Mouse (Mus musculus): ENCODE measurements around the gene Lrrk1. TPM values are rescaled to one million over a fixed set of nuclear protein-coding genes. Genes with fewer than 3 reads are reported as not detected.
"Not testable (repeated sequence)": the region's sequence is repeated elsewhere in the genome, so short reads cannot be mapped to it uniquely, and the experiment has no call there.

Gene Lrrk1
- polyA plus RNA-seq, 1 experiment from 2014 or later = 6.4 TPM

DNA sequence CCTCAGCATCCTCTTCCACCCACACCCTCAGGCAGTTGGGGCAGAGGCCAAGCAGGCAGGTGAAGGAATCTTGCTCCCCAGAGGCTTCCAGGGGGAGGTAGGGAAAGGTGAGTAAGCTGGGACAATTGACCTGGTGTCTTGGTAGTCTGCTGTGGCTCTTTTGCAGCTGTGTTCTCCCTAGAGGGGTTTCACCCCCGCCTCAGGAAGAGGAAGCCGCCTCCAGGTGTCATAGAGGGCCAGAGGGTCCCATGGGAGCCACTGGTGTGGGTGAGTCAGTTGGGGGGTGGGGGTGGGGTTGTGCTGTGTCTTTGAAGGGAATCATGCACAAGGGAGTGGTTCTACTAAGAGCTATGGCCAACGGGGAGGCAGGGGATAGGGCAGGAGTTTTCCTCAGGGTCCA lies 193.6 kb downstream of the Lrrk1 start:
- no peaks in the 10 kb centered on the region for H3K36me3 ChIP-seq (ENCODE audit: control insufficient read depth, insufficient read depth, low read length)
- H3K4me2 ChIP-seq (ENCODE audit: low read length) = no peak overlapping the region
- H3K27ac ChIP-seq (replicated peaks in 1 of 2; ENCODE audit: control insufficient read depth in 1 of 2, insufficient read depth in 1 of 2, low read depth in 2 of 2, low read length in 2 of 2) = peak overlapping the region in 1 of 2 experiments; percentile 93; a peak in 1 of 4 replicates
- no peaks in the 10 kb centered on the region for H3K9me3 ChIP-seq (ENCODE audit: control insufficient read depth, low read length)
- ATAC-seq (ENCODE audit: insufficient number of reproducible peaks, insufficient read depth, low FRiP score, low read depth) = no peak
- no peak overlapping the region for H3K4me3 ChIP-seq (ENCODE audit: control insufficient read depth in 1 of 2, insufficient read depth in 1 of 2, low read depth in 1 of 2, low read length in 2 of 2)
- H3K27me3 ChIP-seq (ENCODE audit: control insufficient read depth, insufficient read depth, low read length) = no peaks in the 10 kb centered on the region
- 85% methylated on average over 3 of the region's 3 CpGs for WGBS
- no peak overlapping the region for H3K9ac ChIP-seq (ENCODE audit: low read length)
- H3K4me1 ChIP-seq (ENCODE audit: control insufficient read depth in 2 of 2, insufficient read depth in 2 of 2, low read length in 2 of 2) = peaks cover 40 to 49% of the 10 kb centered on the region in 2 experiments

DNA sequence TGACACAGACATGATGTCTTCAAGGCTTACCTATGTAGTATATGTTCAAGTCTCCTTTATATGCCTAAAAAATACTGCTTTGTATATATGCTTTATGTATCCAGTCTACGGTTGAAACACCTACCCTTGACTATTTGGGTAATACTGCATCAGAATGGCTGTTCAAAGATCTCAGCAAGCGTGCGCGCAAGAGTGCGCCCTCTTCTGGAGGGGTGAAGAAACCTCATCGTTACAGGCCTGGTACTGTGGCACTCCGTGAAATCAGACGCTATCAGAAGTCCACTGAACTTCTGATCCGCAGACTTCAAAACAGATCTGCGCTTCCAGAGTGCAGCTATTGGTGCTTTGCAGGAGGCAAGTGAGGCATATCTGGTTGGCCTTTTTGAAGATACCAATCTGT lies 197.8 kb downstream of the Lrrk1 start:
- not testable (repeated sequence) for H3K9me3 ChIP-seq (ENCODE audit: control insufficient read depth, low read length); ATAC-seq (ENCODE audit: insufficient number of reproducible peaks, insufficient read depth, low FRiP score, low read depth); H3K36me3 ChIP-seq (ENCODE audit: control insufficient read depth, insufficient read depth, low read length); H3K4me3 ChIP-seq (ENCODE audit: control insufficient read depth in 1 of 2, insufficient read depth in 1 of 2, low read depth in 1 of 2, low read length in 2 of 2); H3K27ac ChIP-seq (replicated peaks in 1 of 2; ENCODE audit: control insufficient read depth in 1 of 2, insufficient read depth in 1 of 2, low read depth in 2 of 2, low read length in 2 of 2); H3K27me3 ChIP-seq (ENCODE audit: control insufficient read depth, insufficient read depth, low read length); H3K4me2 ChIP-seq (ENCODE audit: low read length); H3K9ac ChIP-seq (ENCODE audit: low read length)
- peaks cover 22% of the 10 kb centered on the region in 2 experiments for H3K4me1 ChIP-seq (ENCODE audit: control insufficient read depth in 2 of 2, insufficient read depth in 2 of 2, low read length in 2 of 2)
- WGBS = 88% methylated on average over 10 of the region's 10 CpGs

DNA sequence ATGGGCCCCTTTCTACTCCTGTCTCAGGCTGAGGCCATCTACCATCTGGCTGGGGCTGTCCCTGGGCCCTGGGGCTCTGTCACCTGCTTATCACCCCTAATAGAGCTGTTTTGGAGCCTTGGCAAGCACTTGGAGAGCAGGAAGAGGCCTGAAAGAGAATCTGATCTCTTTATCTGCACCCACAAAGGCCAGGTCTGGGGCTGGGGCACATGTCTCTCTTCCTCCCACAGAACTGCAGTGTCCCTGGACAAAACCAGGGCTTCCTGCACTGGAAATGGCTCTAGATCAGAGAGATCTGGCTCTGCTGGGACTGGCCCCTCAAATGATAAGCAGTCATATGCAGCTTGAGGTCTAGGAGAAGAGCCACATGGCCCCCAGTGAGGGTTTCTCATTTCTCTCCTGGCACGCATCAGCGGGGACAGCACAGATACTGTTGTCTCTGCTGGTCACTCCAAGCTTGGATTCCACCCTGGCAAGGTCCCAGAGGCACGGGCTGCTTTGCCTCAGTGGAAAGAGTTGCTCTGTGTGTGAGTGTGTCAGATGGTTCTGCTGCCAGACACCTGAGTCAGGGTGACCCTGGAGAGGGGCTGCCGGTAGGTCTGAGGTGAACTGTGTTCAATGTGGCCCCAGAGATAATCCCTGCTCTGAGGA lies 200.4 kb downstream of the Lrrk1 start:
- Histone ChIP-seq H3K36me3 (ENCODE audit: control insufficient read depth, insufficient read depth, low read length) (no peaks in the 10 kb centered on the region), H3K9ac (ENCODE audit: low read length) (no peak overlapping the region), H3K4me3 (ENCODE audit: control insufficient read depth in 1 of 2, insufficient read depth in 1 of 2, low read depth in 1 of 2, low read length in 2 of 2) (no peak overlapping the region), H3K27me3 (ENCODE audit: control insufficient read depth, insufficient read depth, low read length) (no peaks in the 10 kb centered on the region), H3K9me3 (ENCODE audit: control insufficient read depth, low read length) (no peaks in the 10 kb centered on the region), H3K27ac (replicated peaks in 1 of 2; ENCODE audit: control insufficient read depth in 1 of 2, insufficient read depth in 1 of 2, low read depth in 2 of 2, low read length in 2 of 2) (peak overlapping the region; percentile 33 to 64), H3K4me2 (ENCODE audit: low read length) (no peak overlapping the region), H3K4me1 (ENCODE audit: control insufficient read depth in 2 of 2, insufficient read depth in 2 of 2, low read length in 2 of 2) (peaks cover 9% of the 10 kb centered on the region in 2 experiments)
- peak; percentile 55 for ATAC-seq (ENCODE audit: insufficient number of reproducible peaks, insufficient read depth, low FRiP score, low read depth)
- WGBS = 22% methylated on average over 4 of the region's 4 CpGs

DNA sequence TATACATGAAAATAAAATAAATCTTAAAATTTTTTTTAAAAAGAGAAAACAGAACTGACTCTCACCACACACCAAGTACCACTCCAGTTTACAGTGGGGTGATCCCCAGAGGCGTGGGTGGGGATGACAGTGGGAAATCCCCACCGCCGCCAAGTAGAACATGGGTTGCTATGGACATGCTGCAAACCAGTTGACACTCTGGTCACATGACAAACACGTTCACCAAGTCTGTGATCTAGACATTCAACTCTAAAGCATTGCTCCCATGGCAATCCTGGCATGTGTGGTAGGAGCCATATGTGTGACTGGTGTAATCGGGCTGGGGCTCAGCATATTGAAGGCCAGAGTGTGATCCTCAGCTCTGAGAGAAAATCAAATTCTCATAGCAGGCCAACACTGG lies 202.8 kb downstream of the Lrrk1 start:
- WGBS = 88% methylated on average over 5 of the region's 5 CpGs
- Histone ChIP-seq H3K4me2 (ENCODE audit: low read length) (no peak overlapping the region), H3K9me3 (ENCODE audit: control insufficient read depth, low read length) (0 out of 2 replicates have a peak, but pooled peaks cover 3% of the 10 kb centered on the region), H3K4me3 (ENCODE audit: control insufficient read depth in 1 of 2, insufficient read depth in 1 of 2, low read depth in 1 of 2, low read length in 2 of 2) (no peak overlapping the region), H3K36me3 (ENCODE audit: control insufficient read depth, insufficient read depth, low read length) (no peaks in the 10 kb centered on the region), H3K4me1 (ENCODE audit: control insufficient read depth in 2 of 2, insufficient read depth in 2 of 2, low read length in 2 of 2) (peaks cover 9% of the 10 kb centered on the region in 2 experiments), H3K27me3 (ENCODE audit: control insufficient read depth, insufficient read depth, low read length) (no peaks in the 10 kb centered on the region), H3K27ac (replicated peaks in 1 of 2; ENCODE audit: control insufficient read depth in 1 of 2, insufficient read depth in 1 of 2, low read depth in 2 of 2, low read length in 2 of 2) (no peak overlapping the region), H3K9ac (ENCODE audit: low read length) (no peak overlapping the region)
- no peak for ATAC-seq (ENCODE audit: insufficient number of reproducible peaks, insufficient read depth, low FRiP score, low read depth)

DNA sequence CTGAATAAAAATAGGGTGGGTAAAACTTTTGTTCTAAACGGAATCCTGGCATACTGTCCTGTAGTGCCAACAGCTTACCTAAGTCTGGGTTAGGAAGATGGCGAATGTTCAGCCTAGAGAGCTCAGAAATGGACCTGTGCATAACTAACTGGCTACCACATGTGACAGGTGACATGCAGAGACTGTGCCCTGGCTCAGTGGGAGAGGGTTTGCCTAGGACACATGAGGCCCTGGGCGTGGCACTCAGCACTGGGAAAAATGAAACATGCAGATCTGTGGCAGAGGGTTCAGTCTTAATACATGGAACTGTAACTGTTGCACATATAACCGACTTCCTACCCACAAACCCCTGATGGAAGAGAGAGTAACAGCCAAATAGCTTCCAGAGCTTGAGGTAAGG lies 204.1 kb downstream of the Lrrk1 start:
- ATAC-seq (ENCODE audit: insufficient number of reproducible peaks, insufficient read depth, low FRiP score, low read depth) = no peak
- Histone ChIP-seq H3K4me1 (ENCODE audit: control insufficient read depth in 2 of 2, insufficient read depth in 2 of 2, low read length in 2 of 2) (peaks cover 9 to 19% of the 10 kb centered on the region in 2 experiments), H3K27ac (replicated peaks in 1 of 2; ENCODE audit: control insufficient read depth in 1 of 2, insufficient read depth in 1 of 2, low read depth in 2 of 2, low read length in 2 of 2) (no peak overlapping the region), H3K27me3 (ENCODE audit: control insufficient read depth, insufficient read depth, low read length) (no peaks in the 10 kb centered on the region), H3K9ac (ENCODE audit: low read length) (no peak overlapping the region), H3K4me2 (ENCODE audit: low read length) (no peak overlapping the region), H3K9me3 (ENCODE audit: control insufficient read depth, low read length) (0 out of 2 replicates have a peak, but pooled peaks cover 3% of the 10 kb centered on the region), H3K36me3 (ENCODE audit: control insufficient read depth, insufficient read depth, low read length) (no peaks in the 10 kb centered on the region), H3K4me3 (ENCODE audit: control insufficient read depth in 1 of 2, insufficient read depth in 1 of 2, low read depth in 1 of 2, low read length in 2 of 2) (no peak overlapping the region)
- 85% methylated on average over 4 of the region's 4 CpGs for WGBS

DNA sequence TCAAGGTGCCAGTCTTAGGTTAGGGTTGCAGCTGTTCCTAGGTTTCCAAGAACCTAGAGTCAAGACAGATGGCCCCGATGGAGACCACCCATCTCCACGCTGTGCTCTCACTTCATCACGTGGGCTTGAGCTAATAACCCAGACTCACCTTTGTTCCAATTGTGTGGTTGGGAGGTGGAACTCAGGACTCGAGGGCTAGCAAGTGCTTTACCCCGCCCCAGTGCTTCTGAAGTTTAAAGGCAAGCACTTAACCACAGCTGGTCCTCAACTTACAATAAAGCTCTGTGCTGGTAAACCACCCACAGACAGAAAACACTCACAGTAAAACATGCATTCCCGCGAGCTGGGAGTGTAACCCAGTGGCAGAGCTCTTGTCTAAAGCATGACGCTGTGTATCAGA lies 204.7 kb downstream of the Lrrk1 start:
- H3K27ac ChIP-seq (replicated peaks in 1 of 2; ENCODE audit: control insufficient read depth in 1 of 2, insufficient read depth in 1 of 2, low read depth in 2 of 2, low read length in 2 of 2) = no peak overlapping the region
- no peaks in the 10 kb centered on the region for H3K27me3 ChIP-seq (ENCODE audit: control insufficient read depth, insufficient read depth, low read length)
- WGBS = 79% methylated on average over 8 of the region's 8 CpGs
- no peak overlapping the region for H3K4me3 ChIP-seq (ENCODE audit: control insufficient read depth in 1 of 2, insufficient read depth in 1 of 2, low read depth in 1 of 2, low read length in 2 of 2)
- H3K9me3 ChIP-seq (ENCODE audit: control insufficient read depth, low read length) = 0 out of 2 replicates have a peak, but pooled peaks cover 3% of the 10 kb centered on the region
- H3K36me3 ChIP-seq (ENCODE audit: control insufficient read depth, insufficient read depth, low read length) = no peaks in the 10 kb centered on the region
- no peak overlapping the region for H3K4me2 ChIP-seq (ENCODE audit: low read length)
- no peak for ATAC-seq (ENCODE audit: insufficient number of reproducible peaks, insufficient read depth, low FRiP score, low read depth)
- peaks cover 13 to 22% of the 10 kb centered on the region in 2 experiments for H3K4me1 ChIP-seq (ENCODE audit: control insufficient read depth in 2 of 2, insufficient read depth in 2 of 2, low read length in 2 of 2)
- no peak overlapping the region for H3K9ac ChIP-seq (ENCODE audit: low read length)

DNA sequence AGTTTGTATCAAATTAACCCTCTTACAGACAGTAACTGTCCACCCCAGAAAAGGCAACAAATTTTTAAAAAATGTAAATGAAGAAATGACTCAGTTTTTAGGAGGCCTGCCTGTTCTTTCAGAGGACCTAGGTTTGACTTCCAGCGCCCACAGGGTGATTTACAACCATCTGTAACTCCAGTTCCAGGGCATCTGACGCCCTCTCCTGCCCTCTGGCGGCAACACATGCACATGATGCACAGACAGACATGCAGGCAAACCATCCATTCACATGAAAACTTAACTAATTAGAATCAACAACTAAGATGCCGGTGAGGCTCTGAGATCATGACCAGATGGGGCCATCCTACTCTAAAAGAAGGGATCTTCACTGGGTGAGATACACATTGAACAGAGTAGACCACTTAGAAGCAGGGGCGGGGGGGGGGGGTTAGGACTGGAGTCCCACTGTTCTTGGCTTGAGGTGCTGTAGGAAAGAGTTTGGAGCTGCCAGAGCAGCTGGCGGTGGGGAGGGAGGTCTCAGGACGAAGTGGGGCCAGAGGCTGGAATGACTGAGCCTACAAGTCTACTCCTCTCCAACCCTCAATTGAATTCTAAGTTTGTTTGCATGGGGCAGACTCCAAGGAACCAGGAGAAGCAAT lies 206.0 kb downstream of the Lrrk1 start:
- Histone ChIP-seq H3K4me1 (ENCODE audit: control insufficient read depth in 2 of 2, insufficient read depth in 2 of 2, low read length in 2 of 2) (peaks cover 3 to 13% of the 10 kb centered on the region in 2 experiments), H3K27me3 (ENCODE audit: control insufficient read depth, insufficient read depth, low read length) (no peaks in the 10 kb centered on the region), H3K9me3 (ENCODE audit: control insufficient read depth, low read length) (0 out of 2 replicates have a peak, but pooled peaks cover 3% of the 10 kb centered on the region), H3K4me3 (ENCODE audit: control insufficient read depth in 1 of 2, insufficient read depth in 1 of 2, low read depth in 1 of 2, low read length in 2 of 2) (no peak overlapping the region), H3K4me2 (ENCODE audit: low read length) (no peak overlapping the region), H3K9ac (ENCODE audit: low read length) (no peak overlapping the region), H3K27ac (replicated peaks in 1 of 2; ENCODE audit: control insufficient read depth in 1 of 2, insufficient read depth in 1 of 2, low read depth in 2 of 2, low read length in 2 of 2) (no peak overlapping the region), H3K36me3 (ENCODE audit: control insufficient read depth, insufficient read depth, low read length) (no peaks in the 10 kb centered on the region)
- no peak for ATAC-seq (ENCODE audit: insufficient number of reproducible peaks, insufficient read depth, low FRiP score, low read depth)
- 83% methylated on average over 7 of the region's 7 CpGs for WGBS

Data from heart, embryonic 14.5 days (tissue).